Mouse (Mus musculus) hindbrain, embryonic 14.5 days (tissue): ENCODE measurements at regions not wholly inside any gene's neighbourhood (a gene's known extent, or its start where the extent isn't known, plus 50 kb on each side); places are given as distances from the start of the nearest gene placed in this dataset.

Experiments used
- ATAC-seq: fragments of 200-750 bp; cut with Nextera tagmentation; 2 replicates; pipeline ENCODE4 v1.8.0; 2017; ENCODE audit warnings: moderate number of reproducible peaks, mild to moderate bottlenecking, moderate TSS enrichment, moderate library complexity; ENCODE audit not compliant: low FRiP score
- DNase-seq: peaks from one replicate; pipeline ENCODE4 v3.0.0-alpha.2; 2015; ENCODE audit warnings: low spot score
- H3K27ac ChIP-seq: fragments of 300-500 bp; sonication (generic); 2 replicates; pipeline ENCODE4 v1.5.1; 2014; ENCODE audit warnings: mild to moderate bottlenecking, moderate library complexity
- H3K27me3 ChIP-seq: fragments of 300-500 bp; sonication (generic); 2 replicates; pipeline ENCODE4 v1.6.1; 2014; ENCODE audit warnings: mild to moderate bottlenecking, low read length, mixed read lengths; ENCODE audit not compliant: control insufficient read depth, insufficient read depth
- H3K36me3 ChIP-seq: fragments of 300-500 bp; sonication (generic); replicated peaks from 2 replicates; pipeline ENCODE4 v1.6.1; 2014; ENCODE audit not compliant: control insufficient read depth, insufficient read depth
- H3K4me1 ChIP-seq: fragments of 300-500 bp; sonication (generic); replicated peaks from 2 replicates; pipeline ENCODE4 v1.6.1; 2014; ENCODE audit warnings: antibody characterized with exemption, low read length, mixed read lengths; ENCODE audit not compliant: control insufficient read depth, insufficient read depth
- H3K4me2 ChIP-seq: fragments of 300-500 bp; sonication (generic); replicated peaks from 2 replicates; pipeline ENCODE4 v1.6.1; 2014; ENCODE audit warnings: mild to moderate bottlenecking, moderate library complexity
- H3K4me3 ChIP-seq: fragments of 300-500 bp; sonication (generic); replicated peaks from 2 replicates; pipeline ENCODE4 v1.5.1; 2014; ENCODE audit warnings: mild to moderate bottlenecking, low read length
- H3K9ac ChIP-seq: fragments of 300-500 bp; sonication (generic); 2 replicates; pipeline ENCODE4 v1.6.1; 2014
- H3K9me3 ChIP-seq: fragments of 300-500 bp; sonication (generic); 2 replicates; pipeline ENCODE4 v1.6.1; 2016; ENCODE audit warnings: low read length; ENCODE audit not compliant: control insufficient read depth
- WGBS: fragments of 180-500 bp; shearing (Covaris S2); extraction: QIAGEN DNeasy Blood & Tissue Kit; methylation state at CpG from one replicate; pipeline ENCODE4 v1.1.7; 2014; 5-methylcytosine and 5-hydroxymethylcytosine counted together

DNA sequence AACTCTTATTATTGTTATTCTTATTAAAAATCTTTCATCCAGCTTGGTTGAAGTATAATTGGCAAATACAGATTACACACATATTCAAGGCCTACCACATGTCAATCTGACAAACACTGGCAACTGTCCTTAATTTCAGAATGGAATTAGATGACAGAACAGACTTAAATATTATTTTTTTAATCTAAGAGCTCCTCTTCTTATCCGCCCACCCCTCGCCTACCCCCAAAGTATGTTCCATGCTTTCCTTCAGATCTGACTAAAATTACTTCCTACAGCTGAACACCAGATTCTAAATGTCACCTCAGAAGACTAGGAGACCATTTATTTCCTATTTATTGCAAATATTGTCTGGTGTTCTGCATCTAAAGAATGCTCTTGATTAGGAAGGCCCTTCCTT, 370.0 kb downstream of the Zfp536 start:
- H3K4me3 ChIP-seq = no peak overlapping the region
- no peaks in the 10 kb centered on the region for H3K36me3 ChIP-seq
- no peaks in the 10 kb centered on the region for H3K9me3 ChIP-seq
- no peak overlapping the region for H3K27ac ChIP-seq
- ATAC-seq (no peak), DNase-seq (no peak)
- 97% methylated on average over 2 of the region's 2 CpGs for WGBS
- H3K27me3 ChIP-seq = no peaks in the 10 kb centered on the region
- no peak overlapping the region for H3K4me2 ChIP-seq
- H3K4me1 ChIP-seq = no peaks in the 10 kb centered on the region
- no peak overlapping the region for H3K9ac ChIP-seq

DNA sequence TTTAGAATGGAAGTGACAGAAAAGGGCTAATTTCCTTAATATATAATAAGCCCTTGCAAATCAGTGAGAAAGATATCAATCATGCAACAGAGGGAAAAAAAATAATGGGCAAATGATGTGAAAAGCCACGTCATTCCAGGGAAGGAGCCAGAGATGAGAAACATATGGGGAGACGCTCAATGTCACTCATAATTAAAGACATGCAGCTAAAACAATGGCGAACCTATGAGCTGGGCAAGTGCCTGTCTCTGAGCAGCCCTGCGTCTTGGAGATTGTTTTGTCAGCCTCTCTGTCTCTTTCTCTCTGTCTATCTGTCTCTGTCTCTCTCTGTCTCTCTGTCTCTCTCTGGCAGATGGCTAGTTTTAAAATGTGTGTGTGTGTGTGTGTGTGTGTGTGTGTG, 360.1 kb downstream of the Zfp536 start:
- Histone ChIP-seq H3K9ac (no peak overlapping the region), H3K4me2 (no peak overlapping the region), H3K36me3 (no peaks in the 10 kb centered on the region), H3K27ac (no peak overlapping the region), H3K27me3 (no peaks in the 10 kb centered on the region), H3K9me3 (no peaks in the 10 kb centered on the region), H3K4me3 (no peak overlapping the region), H3K4me1 (no peaks in the 10 kb centered on the region)
- ATAC-seq (no peak), DNase-seq (no peak)
- 35% methylated on average over 4 of the region's 4 CpGs for WGBS

DNA sequence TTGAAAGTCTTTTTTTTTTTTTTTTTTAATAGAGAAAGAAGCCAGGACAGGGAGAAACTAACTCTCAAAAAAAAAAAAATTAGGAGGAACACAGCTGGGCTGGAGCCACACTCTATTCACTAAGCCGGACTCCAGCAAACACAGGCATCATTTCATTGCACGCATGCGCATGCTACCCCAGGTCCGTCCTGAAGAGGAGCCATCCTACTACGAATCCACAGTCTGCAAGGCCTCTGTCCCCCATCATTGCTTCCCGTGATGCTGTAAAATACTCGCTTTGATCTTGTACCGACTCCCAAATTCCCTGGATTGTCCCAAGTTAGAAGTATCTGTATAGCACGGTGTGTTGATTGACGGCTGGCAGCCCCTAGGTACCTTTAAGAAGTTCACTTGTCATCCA, 351.7 kb downstream of the Zfp536 start:
- no peak overlapping the region for H3K27ac ChIP-seq
- H3K4me1 ChIP-seq = no peaks in the 10 kb centered on the region
- DNase-seq (no peak), ATAC-seq (no peak)
- H3K9me3 ChIP-seq = no peaks in the 10 kb centered on the region
- H3K36me3 ChIP-seq = no peaks in the 10 kb centered on the region
- H3K4me3 ChIP-seq = no peak overlapping the region
- no peak overlapping the region for H3K9ac ChIP-seq
- H3K4me2 ChIP-seq = no peak overlapping the region
- H3K27me3 ChIP-seq = no peaks in the 10 kb centered on the region
- 83% methylated on average over 10 of the region's 10 CpGs for WGBS
